Mouse (Mus musculus) testis, adult 2 months (tissue): ENCODE measurements at regions not wholly inside any gene's neighbourhood (a gene's known extent, or its start where the extent isn't known, plus 50 kb on each side); places are given as distances from the start of the nearest gene placed in this dataset.

Source experiments
- H3K27ac ChIP-seq: fragments of 200-500 bp; 2 replicates; pipeline ENCODE4 v1.5.1; 2012; ENCODE audit warnings: low read depth, low read length; ENCODE audit not compliant: control insufficient read depth, insufficient read depth
- H3K27me3 ChIP-seq: fragments of 200-500 bp; 2 replicates; pipeline ENCODE4 v1.6.1; 2012; ENCODE audit warnings: mild to moderate bottlenecking, low read length, moderate library complexity; ENCODE audit not compliant: control insufficient read depth, insufficient read depth
- H3K36me3 ChIP-seq: fragments of 200-500 bp; 2 replicates; pipeline ENCODE4 v1.6.1; 2012; ENCODE audit warnings: mild to moderate bottlenecking, low read length; ENCODE audit not compliant: control insufficient read depth, insufficient read depth
- H3K4me1 ChIP-seq: fragments of 200-500 bp; 2 replicates; pipeline ENCODE4 v1.6.1; 2012; ENCODE audit warnings: low read length; ENCODE audit not compliant: control insufficient read depth, insufficient read depth
- H3K4me3 ChIP-seq: fragments of 200-500 bp; 2 replicates; pipeline ENCODE4 v1.5.1; 2012; ENCODE audit warnings: low read depth, mild to moderate bottlenecking, low read length, moderate library complexity, mixed read lengths; ENCODE audit not compliant: control insufficient read depth
- CTCF ChIP-seq: fragments of 200-500 bp; IDR thresholded peaks from 2 replicates; pipeline ENCODE4 v1.5.1; 2012; ENCODE audit warnings: low read depth, mild to moderate bottlenecking, inconsistent platforms, low read length, moderate library complexity; ENCODE audit not compliant: control insufficient read depth, insufficient read depth, insufficient replicate concordance
- POLR2A ChIP-seq: fragments of 200-500 bp; IDR thresholded peaks from 2 replicates; pipeline ENCODE4 v1.6.1; 2012; ENCODE audit warnings: low read depth, mild to moderate bottlenecking, inconsistent platforms, low read length, moderate library complexity; ENCODE audit not compliant: control insufficient read depth

GRCm38 (mm10) chr16:30145465-30146207 lies 81.5 kb downstream of the Hes1 start:
- Histone ChIP-seq H3K4me3 (no peak overlapping the region), H3K27ac (no peak overlapping the region), H3K4me1 (no peaks in the 10 kb centered on the region; the same call in 1 of the 2 replicates), H3K36me3 (no peaks in the 10 kb centered on the region), H3K27me3 (no peaks in the 10 kb centered on the region)
- TF ChIP-seq POLR2A (no peak), CTCF (no peak)

GRCm38 (mm10) chr16:30146208-30146525 lies 82.0 kb downstream of the Hes1 start:
- no peaks in the 10 kb centered on the region; the same call in 1 of the 2 replicates for H3K4me1 ChIP-seq
- TF ChIP-seq CTCF (no peak), POLR2A (no peak)
- H3K36me3 ChIP-seq: no peaks in the 10 kb centered on the region
- H3K27ac ChIP-seq: no peak overlapping the region
- H3K27me3 ChIP-seq: no peaks in the 10 kb centered on the region
- H3K4me3 ChIP-seq: no peak overlapping the region

GRCm38 (mm10) chr16:30147296-30147695 lies 83.1 kb downstream of the Hes1 start:
- H3K4me3 ChIP-seq: no peak overlapping the region
- no peaks in the 10 kb centered on the region for H3K27me3 ChIP-seq
- no peak overlapping the region for H3K27ac ChIP-seq
- H3K4me1 ChIP-seq: no peaks in the 10 kb centered on the region; the same call in 1 of the 2 replicates
- no peak for TF ChIP-seq POLR2A
- no peak for TF ChIP-seq CTCF
- no peaks in the 10 kb centered on the region for H3K36me3 ChIP-seq

- Histone ChIP-seq H3K27me3 (no peaks in the 10 kb centered on the region), H3K4me3 (no peak overlapping the region), H3K4me1 (peaks cover 2% of the 10 kb centered on the region; the same call in 1 of the 2 replicates), H3K27ac (no peak overlapping the region), H3K36me3 (no peaks in the 10 kb centered on the region)
- TF ChIP-seq POLR2A (no peak), CTCF (no peak)
These were observed 86.9 kb downstream of the Hes1 start for GRCm38 (mm10) chr16:30151104-30151503.

- no peak overlapping the region for H3K4me3 ChIP-seq
- no peaks in the 10 kb centered on the region for H3K36me3 ChIP-seq
- no peak overlapping the region for H3K27ac ChIP-seq
- no peak for TF ChIP-seq POLR2A
- TF ChIP-seq CTCF: no peak
- no peaks in the 10 kb centered on the region for H3K27me3 ChIP-seq
- peaks cover 2% of the 10 kb centered on the region; the same call in 1 of the 2 replicates for H3K4me1 ChIP-seq
These were observed 90.9 kb downstream of the Hes1 start for GRCm38 (mm10) chr16:30155070-30155469.

- H3K4me3 ChIP-seq: no peak overlapping the region
- H3K4me1 ChIP-seq: peaks cover 2% of the 10 kb centered on the region; the same call in 1 of the 2 replicates
- no peaks in the 10 kb centered on the region for H3K27me3 ChIP-seq
- no peaks in the 10 kb centered on the region for H3K36me3 ChIP-seq
- TF ChIP-seq POLR2A: no peak
- no peak for TF ChIP-seq CTCF
- H3K27ac ChIP-seq: no peak overlapping the region
These were observed 91.5 kb downstream of the Hes1 start for GRCm38 (mm10) chr16:30155486-30156246.

- Histone ChIP-seq H3K4me3 (no peak overlapping the region), H3K36me3 (no peaks in the 10 kb centered on the region), H3K27me3 (no peaks in the 10 kb centered on the region), H3K27ac (no peak overlapping the region), H3K4me1 (peaks cover 2% of the 10 kb centered on the region; the same call in 1 of the 2 replicates)
- TF ChIP-seq POLR2A: no peak
- TF ChIP-seq CTCF: no peak
These were observed 94.0 kb downstream of the Hes1 start for GRCm38 (mm10) chr16:30158184-30158583.
